Mouse (Mus musculus) heart, adult 8-10 months (tissue): ENCODE data around the gene Nkx2-3. TPM values are rescaled to one million over a fixed set of nuclear protein-coding genes. Genes with fewer than 3 reads are reported as not detected.
A peak's percentile ranks its signal among the peaks of the same experiment; 100 is the strongest.

Source experiments
- DNase-seq: peaks from one replicate; pipeline ENCODE4 v3.0.0; 2022; ENCODE audit warnings: low spot score
- total RNA-seq, 4 experiments: library from RNA; stranded (reverse); gene quantifications; 2 replicates each; pipeline ENCODE4 v1.2.4; 2022

The Nkx2-3 gene
- total RNA-seq = not detected

DNA sequence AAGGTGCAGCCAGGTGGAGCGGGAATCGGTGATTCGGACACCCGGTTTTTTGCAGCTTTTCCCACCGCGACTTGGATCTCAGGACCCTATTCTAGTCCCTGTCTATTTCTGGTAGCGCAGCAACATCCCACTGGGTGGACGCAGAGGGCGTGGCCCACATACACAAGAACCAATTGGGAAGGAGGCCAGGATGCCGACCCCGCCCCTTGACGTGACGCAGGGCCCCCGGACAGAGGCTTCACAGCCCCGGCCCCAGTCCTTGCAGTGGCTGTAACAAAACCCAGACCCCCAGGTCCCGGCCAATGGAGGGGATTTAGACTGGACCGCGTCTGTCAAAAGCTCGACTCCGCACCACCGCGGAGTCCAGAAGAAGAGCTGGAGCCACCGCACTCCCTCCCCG lies at the start of gene Nkx2-3:
TSS of gene Nkx2-3 (plus strand) at position 275 of the 400 bp plus-strand sequence.
- no peak for DNase-seq

- no peak for DNase-seq
These were observed 49.0 kb upstream of the Nkx2-3 start for GRCm38 (mm10) chr19:43563166-43563565.

DNA sequence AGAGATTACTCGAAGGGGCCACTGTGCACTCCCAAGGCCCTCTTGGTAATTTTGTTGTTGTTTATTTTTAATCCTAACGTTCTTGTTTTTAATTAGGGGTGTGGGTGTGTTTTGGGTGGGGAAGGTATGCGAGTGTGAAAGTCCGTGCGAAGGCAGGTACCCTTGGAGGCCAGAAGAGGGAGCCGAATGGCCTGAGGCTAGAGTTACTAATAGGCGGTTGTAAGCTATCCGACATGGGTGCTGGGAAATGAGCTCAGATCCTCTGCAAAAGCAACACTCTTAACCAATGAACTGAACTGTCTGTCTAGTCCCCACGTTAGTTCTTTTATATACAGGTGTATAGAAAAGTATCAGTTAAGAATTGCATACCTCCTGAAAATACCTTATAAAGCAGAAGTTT lies 43.8 kb upstream of the Nkx2-3 start:
- DNase-seq = no peak

DNA sequence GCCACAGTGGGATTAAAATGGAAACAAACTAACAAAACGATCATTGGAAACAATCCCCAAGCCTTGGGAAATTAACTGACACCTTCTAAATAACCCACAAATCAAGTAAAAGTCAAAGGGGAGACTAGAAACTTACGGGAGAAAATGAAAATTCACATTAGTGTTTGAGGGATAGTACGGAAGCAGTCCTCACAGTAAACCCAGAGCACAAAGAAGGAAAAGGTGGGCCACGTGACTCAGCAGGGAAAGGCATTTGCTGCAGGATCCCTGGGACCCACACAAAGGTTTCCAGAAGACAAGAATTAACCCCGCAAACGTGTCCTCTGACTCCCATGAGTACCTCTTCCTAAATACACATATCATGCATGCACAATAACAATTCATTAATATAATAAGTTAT lies 43.0 kb upstream of the Nkx2-3 start:
- DNase-seq = no peak

DNA sequence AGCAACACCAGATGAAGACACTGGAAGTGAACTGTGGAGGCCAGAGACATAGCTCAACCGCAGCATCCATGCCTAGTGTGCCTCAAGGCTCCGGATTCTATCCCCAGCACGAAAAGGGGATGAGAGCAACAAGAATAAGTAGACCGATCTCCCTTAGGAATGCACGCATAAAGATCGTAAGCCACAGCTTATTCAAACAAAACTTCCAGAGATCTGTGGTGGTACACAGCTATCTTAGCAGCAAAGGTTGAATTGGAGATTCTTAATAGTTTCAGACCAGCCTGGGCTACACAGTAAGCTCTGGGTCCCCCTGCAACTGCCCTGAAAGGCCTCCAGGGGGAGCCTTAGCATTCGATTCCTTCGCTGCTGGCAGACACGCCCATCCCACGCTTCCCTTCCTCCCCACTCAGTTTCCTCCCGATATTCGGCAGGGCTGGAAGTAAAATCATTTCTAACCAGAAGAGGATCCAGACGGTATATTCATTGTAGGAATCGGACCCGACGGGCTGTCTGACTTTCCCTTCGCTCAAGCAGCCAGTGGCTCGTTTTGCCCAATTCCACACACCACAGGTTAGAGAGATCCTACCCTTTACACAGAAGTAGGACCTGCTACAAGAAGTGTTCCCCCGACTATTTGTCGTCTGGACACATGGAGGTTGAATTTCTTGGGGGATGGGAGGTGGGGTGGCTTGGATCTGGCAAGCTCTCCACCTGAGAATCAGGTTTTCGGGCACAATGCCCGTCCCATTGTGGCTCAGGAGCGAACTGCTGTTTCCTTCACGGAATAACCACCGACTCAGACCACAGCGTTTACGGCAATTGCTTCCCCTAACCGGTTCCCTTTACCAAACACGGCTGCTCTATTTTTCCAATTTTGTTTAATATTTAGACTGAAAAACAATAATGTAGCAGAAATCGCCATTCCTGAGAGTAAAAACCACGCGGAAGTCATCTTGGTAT lies 41.0 kb upstream of the Nkx2-3 start:
- peak; percentile 77 for DNase-seq

DNA sequence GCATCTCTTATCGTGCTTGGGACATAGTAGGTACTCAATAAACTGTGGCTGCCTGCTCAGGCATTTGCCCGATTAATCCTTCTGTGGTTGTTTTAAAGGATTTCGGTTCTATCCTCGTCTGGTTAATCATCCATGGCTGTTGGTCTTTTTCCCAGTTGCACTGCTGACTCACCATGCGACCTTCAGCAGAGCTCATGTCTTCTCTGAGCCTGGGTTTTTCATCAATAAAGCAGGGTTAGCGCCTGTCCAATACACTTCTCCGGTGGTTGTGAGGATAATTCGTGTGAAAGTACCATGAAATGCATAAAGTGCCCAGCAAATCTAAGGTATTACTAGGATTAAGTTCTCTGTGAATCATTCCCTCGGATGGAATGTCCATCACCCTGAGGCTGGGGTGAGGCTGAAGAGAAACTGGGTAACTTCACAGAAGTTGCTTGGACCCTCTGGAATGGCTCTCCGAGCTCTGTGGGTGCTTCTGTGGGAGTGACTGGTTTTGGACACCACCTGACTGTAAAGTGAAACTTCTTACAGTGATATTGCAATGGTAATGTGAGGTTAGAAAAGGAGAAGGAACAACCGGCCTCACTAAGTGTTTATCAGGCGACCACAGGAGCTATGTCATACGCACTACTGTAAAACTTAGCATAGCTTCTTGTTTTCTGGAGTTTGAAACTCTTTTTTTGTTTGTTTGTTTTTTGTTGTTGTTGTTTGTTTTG lies 32.9 kb upstream of the Nkx2-3 start:
- no peak for DNase-seq

GRCm38 (mm10) chr19:43581185-43581584 lies 30.9 kb upstream of the Nkx2-3 start:
- no peak for DNase-seq

GRCm38 (mm10) chr19:43583192-43583591 lies 28.9 kb upstream of the Nkx2-3 start:
- DNase-seq = no peak

GRCm38 (mm10) chr19:43583595-43583994 lies 28.5 kb upstream of the Nkx2-3 start:
- DNase-seq = no peak

- DNase-seq = peak; percentile 17
These were observed 27.3 kb upstream of the Nkx2-3 start for GRCm38 (mm10) chr19:43584788-43585187.

- DNase-seq = no peak
These were observed 20.1 kb upstream of the Nkx2-3 start for GRCm38 (mm10) chr19:43592026-43592425.

DNA sequence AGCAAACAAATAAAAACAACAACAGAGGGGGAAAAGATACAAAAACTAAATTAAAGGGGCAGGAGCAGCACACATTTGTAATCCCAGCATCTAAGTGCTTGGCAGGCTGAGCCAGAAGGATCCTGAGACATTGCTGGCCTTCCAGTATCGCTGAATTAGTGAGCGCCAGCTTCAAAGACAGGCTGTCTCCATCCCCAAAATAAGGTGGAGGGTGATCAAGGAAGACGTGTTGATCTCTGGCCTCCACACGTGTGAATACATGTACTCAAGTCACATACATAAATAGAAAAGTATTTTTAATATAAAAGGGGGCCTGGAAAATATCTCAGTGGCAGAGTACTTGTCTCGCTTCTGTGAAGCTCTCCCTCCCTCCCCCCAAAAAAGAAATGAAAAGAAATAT lies 15.1 kb upstream of the Nkx2-3 start:
- DNase-seq = no peak

DNA sequence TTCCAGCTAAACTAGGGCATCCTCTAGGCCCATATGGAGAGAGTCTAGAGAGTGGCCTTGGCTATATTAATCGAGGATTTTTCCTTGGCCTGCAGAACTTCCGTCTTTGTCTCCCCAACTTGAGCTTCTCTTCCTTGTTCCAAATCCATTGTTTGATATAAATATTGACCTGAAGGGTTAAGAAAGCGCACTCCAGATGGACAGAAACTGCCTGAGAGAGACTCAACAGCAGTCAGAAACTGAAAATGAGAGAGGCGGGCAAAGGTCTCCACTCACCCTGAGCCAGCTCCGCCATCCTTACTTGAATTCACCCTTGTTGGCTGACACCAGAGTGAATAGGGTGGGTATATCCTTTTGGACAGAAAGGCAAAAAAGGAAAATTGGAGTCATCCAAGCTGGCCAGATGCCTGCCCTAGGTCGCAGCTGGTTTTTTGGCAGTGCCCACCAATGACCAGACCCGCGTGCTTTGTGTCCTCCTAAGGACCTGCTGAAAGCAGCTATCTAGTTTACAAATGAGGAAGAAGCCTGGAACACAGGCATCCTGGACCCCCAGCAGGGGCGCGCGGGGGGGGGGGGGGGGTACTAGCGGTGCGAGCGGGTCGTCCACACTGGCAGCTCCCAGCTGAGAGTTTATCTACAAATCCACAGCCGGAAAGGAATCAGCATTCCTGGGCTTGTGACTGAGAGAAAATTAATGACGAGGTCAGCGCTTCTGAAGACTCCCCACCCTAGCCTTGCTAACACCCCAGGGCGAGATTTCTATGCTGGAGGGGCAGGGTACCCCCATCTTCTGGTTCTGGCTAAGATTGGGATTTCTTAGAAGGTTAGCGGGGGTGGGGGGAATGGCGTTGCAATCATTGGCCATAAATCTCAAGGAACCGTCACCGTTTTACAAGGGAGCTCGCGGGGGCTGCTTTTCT lies 13.1 kb upstream of the Nkx2-3 start:
- DNase-seq = no peak

DNA sequence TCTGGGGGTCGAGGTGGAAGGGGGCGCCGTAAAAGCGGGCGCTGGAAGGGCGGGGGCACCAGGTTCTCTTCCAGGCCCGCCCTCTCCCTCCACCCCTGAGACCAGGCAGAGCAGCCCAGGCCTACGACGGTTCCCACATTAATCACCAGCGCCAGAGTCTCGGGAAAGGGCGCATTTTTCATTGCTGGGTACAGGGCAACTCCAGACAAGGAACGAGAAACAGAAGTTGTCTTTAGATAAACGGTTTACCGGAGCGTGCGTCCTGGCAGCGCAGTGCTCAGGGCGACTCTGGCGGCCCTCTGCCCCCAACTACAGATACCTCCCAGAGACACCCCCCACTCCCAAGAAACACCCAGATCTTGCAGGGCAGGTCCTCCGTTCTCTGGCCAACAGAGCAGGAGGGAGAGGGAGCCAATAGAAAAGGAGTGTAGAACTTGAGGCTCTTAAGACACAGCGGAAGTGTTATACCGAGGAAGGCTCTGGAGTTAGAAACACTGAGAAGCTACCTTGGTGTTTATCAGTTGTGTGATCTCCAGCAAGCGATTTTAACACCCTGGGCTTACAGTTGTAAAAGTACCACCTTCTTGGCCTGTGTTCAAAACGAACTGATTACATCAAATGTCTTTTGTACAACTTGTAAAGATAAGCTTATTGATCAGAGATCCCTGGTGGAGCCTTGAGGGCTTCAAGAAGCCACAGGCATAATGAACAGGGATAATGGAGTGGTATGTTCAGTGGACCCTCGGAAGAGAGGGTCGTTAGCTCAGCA lies 12.2 kb upstream of the Nkx2-3 start:
- no peak for DNase-seq

- no peak for DNase-seq
These were observed 11.4 kb upstream of the Nkx2-3 start for GRCm38 (mm10) chr19:43600545-43601331.

DNA sequence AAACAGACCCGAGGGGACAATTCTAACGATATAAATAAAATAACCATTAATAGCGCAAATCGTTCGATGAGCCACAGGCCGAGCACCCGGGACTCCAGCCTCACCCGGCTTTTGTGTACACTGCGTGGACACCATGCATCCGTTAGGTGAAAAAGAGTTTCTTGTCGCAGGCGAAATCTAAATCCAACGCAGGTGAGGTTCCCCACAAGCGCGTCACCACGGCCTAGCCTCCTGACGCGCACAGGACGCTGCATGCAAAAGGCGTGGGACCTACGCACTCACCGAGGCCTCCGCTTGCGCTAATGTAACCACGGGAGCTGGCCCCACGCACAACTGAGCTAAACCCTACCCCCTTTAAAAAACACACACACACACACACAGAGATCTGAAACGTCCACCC lies 10.7 kb upstream of the Nkx2-3 start:
- DNase-seq = no peak

- no peak for DNase-seq
These were observed 10.0 kb upstream of the Nkx2-3 start for GRCm38 (mm10) chr19:43601996-43602590.

GRCm38 (mm10) chr19:43603521-43603920 lies 8.6 kb upstream of the Nkx2-3 start:
- DNase-seq = no peak

DNA sequence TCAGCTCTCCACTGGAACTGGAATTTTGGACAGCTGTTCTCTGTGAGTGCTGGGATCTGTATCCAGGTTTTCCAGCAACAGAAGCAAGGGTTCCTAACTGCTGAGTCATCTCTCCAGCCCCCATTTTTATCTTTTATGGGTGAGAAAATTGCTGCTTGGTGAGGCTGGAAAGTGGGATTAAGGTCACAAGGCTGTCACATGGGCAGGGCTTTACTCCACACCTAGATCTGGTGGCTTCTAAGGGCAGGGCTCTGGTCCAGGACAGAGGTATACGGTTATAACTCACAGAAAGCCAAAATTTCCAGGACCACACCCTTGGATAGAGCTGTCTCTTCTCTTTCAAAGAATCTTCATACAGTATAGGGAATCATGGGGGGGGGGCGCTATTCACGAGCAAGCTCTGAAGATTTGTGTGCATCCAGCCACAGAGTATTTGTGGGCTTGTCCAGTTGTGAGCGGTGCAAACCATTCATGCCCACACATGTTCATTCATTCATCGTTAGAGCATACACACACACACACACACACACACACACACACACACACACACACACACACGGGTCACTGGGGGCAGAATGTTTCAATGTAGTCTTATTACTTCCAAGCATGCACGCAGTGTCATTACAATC lies 7.5 kb upstream of the Nkx2-3 start:
- no peak for DNase-seq
